Mouse (Mus musculus) right cerebral cortex, postnatal 36 days (tissue): ENCODE data around the gene Mettl16.

Experiments used
- DNase-seq, 2 experiments: peaks; one replicate each; pipeline ENCODE4 v3.0.0; 2022; ENCODE audit warnings: low spot score in 2 of 2, mixed read lengths in 1 of 2

Mettl16 gene

GRCm38 (mm10) chr11:74831606-74832451 lies 61.2 kb downstream of the Mettl16 start:
- peak; percentile 95 to 96 for DNase-seq

GRCm38 (mm10) chr11:74832503-74833143 lies 62.0 kb downstream of the Mettl16 start:
- peak in 1 of 2 experiments; percentile 58 for DNase-seq

- DNase-seq = no peak
Observed at GRCm38 (mm10) chr11:74833536-74834358, 63.1 kb downstream of the Mettl16 start.

- DNase-seq = no peak
Observed at GRCm38 (mm10) chr11:74834359-74834638, 63.7 kb downstream of the Mettl16 start.

- DNase-seq = no peak
Observed at GRCm38 (mm10) chr11:74834650-74835277, 64.1 kb downstream of the Mettl16 start.

- no peak for DNase-seq
Observed at GRCm38 (mm10) chr11:74835593-74836224, 65.1 kb downstream of the Mettl16 start.

- DNase-seq = no peak
Observed at GRCm38 (mm10) chr11:74836225-74837055, 65.8 kb downstream of the Mettl16 start.

- DNase-seq = no peak
Observed at GRCm38 (mm10) chr11:74837056-74837693, 66.5 kb downstream of the Mettl16 start.

GRCm38 (mm10) chr11:74837694-74838431 lies 67.2 kb downstream of the Mettl16 start:
- peak; percentile 89 to 92 for DNase-seq

- DNase-seq = peak; percentile 82 to 89
Observed at GRCm38 (mm10) chr11:74838441-74838840, 67.8 kb downstream of the Mettl16 start.

- DNase-seq = peak; percentile 63 to 85
Observed at GRCm38 (mm10) chr11:74838971-74839370, 68.3 kb downstream of the Mettl16 start.

GRCm38 (mm10) chr11:74839860-74840715 lies 69.5 kb downstream of the Mettl16 start:
- DNase-seq = no peak

- DNase-seq = no peak
Observed at GRCm38 (mm10) chr11:74840739-74841138, 70.1 kb downstream of the Mettl16 start.

GRCm38 (mm10) chr11:74841366-74841765 lies 70.7 kb downstream of the Mettl16 start:
- DNase-seq = no peak

- no peak for DNase-seq
Observed at GRCm38 (mm10) chr11:74842045-74842444, 71.4 kb downstream of the Mettl16 start.

GRCm38 (mm10) chr11:74842656-74843434 lies 72.2 kb downstream of the Mettl16 start:
- no peak for DNase-seq

GRCm38 (mm10) chr11:74843435-74843714 lies 72.7 kb downstream of the Mettl16 start:
- DNase-seq = no peak

GRCm38 (mm10) chr11:74843761-74844160 lies 73.1 kb downstream of the Mettl16 start:
- no peak for DNase-seq
